Mouse (Mus musculus) embryonic facial prominence, embryonic 15.5 days (tissue): ENCODE results near the gene Tradd. TPM values are rescaled to one million over a fixed set of nuclear protein-coding genes. Genes with fewer than 3 reads are reported as not detected.
"Not testable (repeated sequence)": the region's sequence is repeated elsewhere in the genome, so short reads cannot be mapped to it uniquely, and the experiment has no call there.

ENCODE experiments used
- ATAC-seq: fragments of 200-750 bp; cut with Nextera tagmentation; 2 replicates; pipeline ENCODE4 v1.8.0; 2017; ENCODE audit warnings: low read depth, moderate TSS enrichment; ENCODE audit not compliant: insufficient number of reproducible peaks, low FRiP score, low TSS enrichment
- H3K27ac ChIP-seq: fragments of 300-500 bp; sonication (generic); replicated peaks from 2 replicates; pipeline ENCODE4 v1.5.1; 2015; ENCODE audit warnings: mild to moderate bottlenecking, inconsistent platforms
- H3K27me3 ChIP-seq: fragments of 300-500 bp; sonication (generic); 2 replicates; pipeline ENCODE4 v1.6.1; 2015; ENCODE audit warnings: inconsistent platforms
- H3K36me3 ChIP-seq: fragments of 300-500 bp; sonication (generic); 2 replicates; pipeline ENCODE4 v1.6.1; 2015; ENCODE audit warnings: mild to moderate bottlenecking, inconsistent platforms
- H3K4me1 ChIP-seq: fragments of 300-500 bp; sonication (generic); 2 replicates; pipeline ENCODE4 v1.6.1; 2015; ENCODE audit warnings: inconsistent platforms
- H3K4me2 ChIP-seq: fragments of 300-500 bp; sonication (generic); replicated peaks from 2 replicates; pipeline ENCODE4 v1.6.1; 2015; ENCODE audit warnings: mild to moderate bottlenecking, inconsistent platforms
- H3K4me3 ChIP-seq: fragments of 300-500 bp; sonication (generic); replicated peaks from 2 replicates; pipeline ENCODE4 v1.5.1; 2015; ENCODE audit warnings: mild to moderate bottlenecking, inconsistent platforms
- H3K9ac ChIP-seq: fragments of 300-500 bp; sonication (generic); 2 replicates; pipeline ENCODE4 v1.6.1; 2015; ENCODE audit warnings: inconsistent platforms
- H3K9me3 ChIP-seq: fragments of 300-500 bp; sonication (generic); replicated peaks from 2 replicates; pipeline ENCODE4 v1.6.1; 2016; ENCODE audit warnings: inconsistent platforms
- WGBS: fragments of 180-500 bp; shearing (Covaris S2); methylation state at CpG from one replicate; pipeline ENCODE4 v1.1.7; 2015; 5-methylcytosine and 5-hydroxymethylcytosine counted together
- polyA plus RNA-seq: library from polyadenylated mRNA; unstranded; fragments of >200 nt; fragmentation: Nextera tagmentation; extraction: Ambion mirVana; gene quantifications from 2 replicates; pipeline ENCODE4 v1.2.1, GENCODE M21; 2015

The Tradd gene
- polyA plus RNA-seq, 1 experiment from 2014 or later: 27.4 TPM

DNA sequence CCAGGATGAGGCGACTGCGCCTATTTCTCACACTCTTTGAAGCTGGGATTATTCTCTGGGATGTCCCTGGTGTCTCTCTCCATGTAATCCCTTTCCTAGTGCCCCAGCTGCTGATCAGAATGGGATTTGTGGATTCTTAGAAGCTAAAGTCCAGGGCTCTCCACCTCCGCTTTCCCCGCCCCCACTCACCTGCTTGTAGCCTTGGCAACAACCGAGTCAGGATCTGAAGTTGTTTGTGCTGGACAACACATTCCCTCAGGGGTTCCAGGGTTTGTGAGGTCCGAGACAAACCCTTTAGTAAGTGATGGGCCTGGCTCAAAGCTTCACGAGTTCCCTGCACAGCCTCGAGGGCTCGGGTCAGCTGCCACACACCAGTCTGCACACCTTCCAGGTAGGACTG, 30.4 kb upstream of the Tradd start:
- peaks cover 4% of the 10 kb centered on the region for H3K36me3 ChIP-seq
- H3K4me3 ChIP-seq: no peak overlapping the region
- H3K9ac ChIP-seq: no peak overlapping the region
- H3K4me2 ChIP-seq: no peak overlapping the region
- peaks cover 11% of the 10 kb centered on the region for H3K27me3 ChIP-seq
- H3K4me1 ChIP-seq: peaks cover 29% of the 10 kb centered on the region
- H3K9me3 ChIP-seq: no peaks in the 10 kb centered on the region
- ATAC-seq: no peak
- 57% methylated on average over 9 of the region's 9 CpGs for WGBS
- H3K27ac ChIP-seq: no peak overlapping the region

DNA sequence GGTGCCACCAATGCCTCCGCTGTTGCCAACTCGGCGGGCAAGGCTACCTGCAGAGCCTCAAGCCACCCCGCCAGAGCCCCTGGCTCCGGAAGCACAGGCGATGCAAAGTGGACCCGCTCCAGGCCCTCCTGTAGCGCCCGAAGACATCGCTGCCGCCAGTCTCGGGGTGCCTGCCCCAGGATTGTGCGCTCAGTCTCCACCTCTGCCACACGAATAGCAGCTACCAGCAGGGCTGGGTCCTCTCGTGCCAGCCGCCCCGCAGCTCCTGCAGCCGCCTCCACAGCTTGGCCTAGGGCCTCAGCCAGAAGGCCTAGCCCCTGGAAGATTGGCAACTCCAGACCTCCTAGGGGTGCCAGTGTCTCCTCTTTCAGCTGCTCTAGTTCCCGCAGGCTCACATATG, 29.0 kb upstream of the Tradd start:
- peaks cover 33% of the 10 kb centered on the region for H3K4me1 ChIP-seq
- H3K9ac ChIP-seq: no peak overlapping the region
- no peak overlapping the region for H3K27ac ChIP-seq
- H3K36me3 ChIP-seq: no peaks in the 10 kb centered on the region
- no peak for ATAC-seq
- 64% methylated on average over 19 of the region's 19 CpGs for WGBS
- peaks cover 12% of the 10 kb centered on the region for H3K27me3 ChIP-seq
- no peaks in the 10 kb centered on the region for H3K9me3 ChIP-seq
- H3K4me2 ChIP-seq: no peak overlapping the region
- no peak overlapping the region for H3K4me3 ChIP-seq

GRCm38 (mm10) chr8:105292471-105292870, 28.1 kb upstream of the Tradd start:
- Histone ChIP-seq H3K4me2 (no peak overlapping the region), H3K4me1 (peaks cover 33% of the 10 kb centered on the region), H3K27me3 (peaks cover 12% of the 10 kb centered on the region), H3K9me3 (no peaks in the 10 kb centered on the region), H3K9ac (no peak overlapping the region), H3K36me3 (no peaks in the 10 kb centered on the region), H3K4me3 (no peak overlapping the region), H3K27ac (no peak overlapping the region)
- no peak for ATAC-seq
- 65% methylated on average over 7 of the region's 7 CpGs for WGBS

GRCm38 (mm10) chr8:105291802-105292201, 27.4 kb upstream of the Tradd start:
- 64% methylated on average over 3 of the region's 3 CpGs for WGBS
- not testable (repeated sequence) for H3K4me2 ChIP-seq, ATAC-seq, H3K9ac ChIP-seq, H3K9me3 ChIP-seq, H3K27ac ChIP-seq, H3K4me3 ChIP-seq, H3K36me3 ChIP-seq
- Histone ChIP-seq H3K27me3 (peaks cover 12% of the 10 kb centered on the region), H3K4me1 (peaks cover 28% of the 10 kb centered on the region)

DNA sequence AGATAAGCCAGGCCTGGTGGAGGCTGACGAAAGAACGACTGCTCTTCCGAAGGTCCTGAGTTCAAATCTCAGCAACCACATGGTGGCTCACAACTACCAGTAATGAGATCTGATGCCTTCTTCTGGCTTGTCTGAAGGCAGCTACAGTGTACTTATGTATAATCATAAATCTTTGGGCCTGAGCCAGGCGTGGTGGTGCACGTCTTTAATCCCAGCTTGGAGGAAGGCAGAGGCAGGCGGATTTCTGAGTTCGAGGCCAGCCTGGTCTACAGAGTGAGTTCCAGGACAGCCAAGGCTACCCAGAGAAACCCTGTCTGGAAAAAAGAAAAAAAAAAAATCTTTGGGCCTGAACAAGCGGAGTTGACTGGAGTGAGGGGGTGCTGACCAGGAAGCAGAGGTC, 27.0 kb upstream of the Tradd start:
- H3K4me1 ChIP-seq: peaks cover 25% of the 10 kb centered on the region
- not testable (repeated sequence) for ATAC-seq, H3K36me3 ChIP-seq, H3K9me3 ChIP-seq, H3K9ac ChIP-seq, H3K4me2 ChIP-seq, H3K27ac ChIP-seq, H3K4me3 ChIP-seq
- H3K27me3 ChIP-seq: peaks cover 12% of the 10 kb centered on the region
- WGBS: 79% methylated on average over 8 of the region's 8 CpGs

DNA sequence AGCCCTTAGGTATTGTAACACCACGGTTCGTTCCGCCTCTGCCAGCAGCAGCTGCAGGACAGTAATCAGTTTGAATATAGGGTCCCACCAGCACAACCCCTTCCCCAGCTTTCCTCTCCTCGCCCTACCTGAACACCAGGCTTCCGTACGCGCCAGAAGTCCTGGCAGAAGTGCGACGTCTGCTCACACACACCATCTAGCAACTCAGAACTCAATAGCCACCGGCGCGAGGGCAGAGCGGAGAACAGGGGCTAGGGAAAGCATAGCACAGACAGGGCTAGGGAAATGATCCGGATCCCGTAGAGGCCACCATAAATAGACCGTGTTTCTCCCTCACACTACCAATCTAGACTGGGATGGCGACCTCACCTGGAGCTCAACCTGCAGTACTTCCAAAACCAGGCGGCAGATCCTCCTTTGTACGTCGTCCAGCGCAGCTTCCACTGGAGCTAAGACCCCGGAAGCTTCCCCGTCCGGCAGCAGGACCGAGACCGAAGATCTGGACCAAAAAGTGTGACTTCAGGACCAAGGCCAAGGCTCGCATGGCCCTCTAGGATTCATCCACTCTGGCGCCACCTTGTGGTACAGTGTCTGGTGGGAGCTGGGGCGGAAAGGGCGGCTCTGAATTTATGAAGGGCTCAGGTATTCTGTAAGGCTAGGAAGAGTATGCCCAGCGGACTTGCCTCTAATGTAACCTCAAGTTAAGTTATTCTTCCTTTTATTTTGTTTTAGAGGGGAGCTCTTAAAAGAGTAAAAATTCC, 26.3 kb upstream of the Tradd start:
- H3K9me3 ChIP-seq: no peaks in the 10 kb centered on the region
- H3K4me1 ChIP-seq: peaks cover 25% of the 10 kb centered on the region
- H3K36me3 ChIP-seq: no peaks in the 10 kb centered on the region
- 6% methylated on average over 31 of the region's 31 CpGs for WGBS
- H3K4me2 ChIP-seq: peak overlapping the region; percentile 90
- ATAC-seq: no peak
- H3K27ac ChIP-seq: no peak overlapping the region
- H3K4me3 ChIP-seq: peak overlapping the region; percentile 65
- H3K9ac ChIP-seq: no peak overlapping the region
- peaks cover 12% of the 10 kb centered on the region for H3K27me3 ChIP-seq

- H3K4me2 ChIP-seq: peak within 1 kb of the TSS; percentile 90
- peak within 1 kb of the TSS; percentile 46 for H3K9ac ChIP-seq
- no peaks in the 10 kb centered on the region for H3K36me3 ChIP-seq
- no peaks in the 10 kb centered on the region for H3K9me3 ChIP-seq
- H3K4me3 ChIP-seq: peak within 1 kb of the TSS; percentile 65
- peak within 1 kb of the TSS; percentile 90 for H3K27ac ChIP-seq
- peak; percentile 22 for ATAC-seq
- peaks cover 25% of the 10 kb centered on the region for H3K4me1 ChIP-seq
- H3K27me3 ChIP-seq: peaks cover 12% of the 10 kb centered on the region
- WGBS: 1% methylated on average over 43 of the region's 43 CpGs
Observed at GRCm38 (mm10) chr8:105289805-105290460, 25.5 kb upstream of the Tradd start, which contains the start of gene 4931428F04Rik. Gene 4931428F04Rik (minus strand): TSS chr8:105289864.

DNA sequence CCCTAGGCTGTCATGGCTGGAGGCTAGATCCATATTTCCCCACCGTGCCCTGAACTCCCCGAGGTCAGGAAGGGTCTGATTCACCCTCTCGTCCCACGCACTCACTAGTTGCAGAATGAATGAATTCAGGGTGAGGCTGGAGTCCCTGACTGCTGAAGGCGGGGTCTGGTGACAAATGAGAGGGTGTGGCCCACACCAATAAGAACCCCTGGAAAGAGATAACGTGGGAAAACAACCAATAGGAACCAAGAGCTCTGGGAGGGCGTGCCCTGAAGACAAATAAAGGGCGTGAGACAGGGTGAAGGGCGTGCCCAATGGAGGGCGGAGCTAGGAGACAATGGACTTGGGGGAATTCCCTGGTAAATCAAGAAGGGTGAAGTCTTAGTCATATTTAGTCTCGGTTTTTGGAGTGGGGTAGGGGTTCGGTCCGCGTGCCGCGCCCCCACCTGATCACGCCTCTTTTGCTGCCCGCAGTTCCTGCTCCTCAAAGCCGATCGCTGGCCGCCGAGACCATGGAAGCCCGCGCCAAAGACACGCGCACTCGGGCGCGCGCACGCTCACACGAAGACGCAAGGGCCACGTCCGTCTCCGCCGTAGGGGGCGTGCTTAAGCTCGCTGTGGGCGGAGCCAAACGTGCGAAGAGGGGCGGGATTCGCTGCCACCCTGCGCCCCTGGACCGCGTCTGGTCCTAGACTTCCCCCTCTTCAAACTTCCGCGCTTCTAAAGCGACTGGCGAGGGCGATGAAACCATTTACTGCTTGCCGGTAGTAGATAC, 24.7 kb upstream of the Tradd start:
- Histone ChIP-seq H3K9me3 (no peaks in the 10 kb centered on the region), H3K36me3 (no peaks in the 10 kb centered on the region), H3K4me2 (peak overlapping the region; percentile 90), H3K9ac (peak overlapping the region; percentile 46; the same call in 1 of the 2 replicates), H3K4me1 (peaks cover 25% of the 10 kb centered on the region), H3K27ac (peak overlapping the region; percentile 90), H3K4me3 (peak overlapping the region; percentile 65), H3K27me3 (peaks cover 12% of the 10 kb centered on the region)
- WGBS: under 1% methylated on average over 53 of the region's 53 CpGs
- peak; percentile 88 for ATAC-seq

- 88% methylated on average over 5 of the region's 5 CpGs for WGBS
- H3K4me1 ChIP-seq: peaks cover 26% of the 10 kb centered on the region
- no peak for ATAC-seq
- H3K36me3 ChIP-seq: no peaks in the 10 kb centered on the region
- no peak overlapping the region for H3K27ac ChIP-seq
- no peak overlapping the region for H3K9ac ChIP-seq
- peak overlapping the region; percentile 90; the same call in 1 of the 2 replicates for H3K4me2 ChIP-seq
- no peaks in the 10 kb centered on the region for H3K9me3 ChIP-seq
- H3K27me3 ChIP-seq: peaks cover 12% of the 10 kb centered on the region
- peak overlapping the region; percentile 65 for H3K4me3 ChIP-seq
Observed at GRCm38 (mm10) chr8:105288231-105288630, 23.8 kb upstream of the Tradd start.

DNA sequence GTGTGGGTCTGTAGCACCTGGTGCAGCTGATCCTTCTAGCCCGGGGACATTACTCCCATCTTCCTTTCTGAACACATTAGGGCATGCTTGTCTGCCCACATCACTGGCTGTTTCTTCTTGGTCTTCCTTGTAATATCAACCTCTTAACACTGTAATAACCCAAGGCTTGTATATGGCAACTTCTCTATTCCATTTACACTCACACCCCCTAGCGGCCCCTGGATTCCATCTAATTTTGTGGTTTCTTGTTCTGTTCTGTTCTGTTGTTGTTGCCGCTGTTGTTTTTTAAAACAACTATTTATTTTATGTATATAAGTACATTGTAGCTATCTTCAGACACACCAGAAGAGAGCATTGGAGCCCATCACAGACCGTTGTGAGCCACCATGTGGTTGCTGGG, 22.5 kb upstream of the Tradd start:
- 82% methylated on average over 4 of the region's 4 CpGs for WGBS
- peaks cover 12% of the 10 kb centered on the region for H3K27me3 ChIP-seq
- H3K9ac ChIP-seq: no peak overlapping the region
- H3K9me3 ChIP-seq: no peaks in the 10 kb centered on the region
- 0 out of 2 replicates have a peak, but pooled peaks cover 12% of the 10 kb centered on the region for H3K36me3 ChIP-seq
- no peak overlapping the region for H3K4me3 ChIP-seq
- H3K27ac ChIP-seq: no peak overlapping the region
- no peak for ATAC-seq
- H3K4me1 ChIP-seq: peaks cover 29% of the 10 kb centered on the region
- H3K4me2 ChIP-seq: no peak overlapping the region

DNA sequence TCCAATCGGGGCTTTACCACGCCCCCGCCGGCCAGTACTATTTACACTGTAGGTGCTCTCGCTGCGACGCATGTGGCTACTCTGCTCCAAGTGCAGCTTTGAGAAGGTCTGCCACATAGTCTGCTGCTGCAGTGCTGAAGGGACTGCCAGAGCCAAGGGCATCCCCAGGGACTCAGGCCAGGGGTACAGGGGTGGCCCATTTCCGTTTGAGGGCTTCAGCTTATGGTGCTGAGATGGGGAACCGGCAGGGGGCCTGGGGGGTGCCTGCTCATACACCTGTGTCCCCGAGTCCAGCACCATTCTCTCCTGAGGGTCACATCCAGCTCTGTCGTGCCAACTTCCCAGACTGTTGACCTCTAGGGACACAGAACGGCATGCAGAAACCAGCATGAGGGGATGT, 21.1 kb upstream of the Tradd start:
- peaks cover 25% of the 10 kb centered on the region for H3K4me1 ChIP-seq
- H3K27me3 ChIP-seq: peaks cover 9% of the 10 kb centered on the region
- no peak overlapping the region for H3K4me2 ChIP-seq
- no peak for ATAC-seq
- H3K27ac ChIP-seq: no peak overlapping the region
- no peak overlapping the region for H3K4me3 ChIP-seq
- 42% methylated on average over 12 of the region's 12 CpGs for WGBS
- peaks cover 20% of the 10 kb centered on the region; the same call in 1 of the 2 replicates for H3K36me3 ChIP-seq
- H3K9ac ChIP-seq: no peak overlapping the region
- H3K9me3 ChIP-seq: no peaks in the 10 kb centered on the region
